21 mouse cellular contexts compared by ENCODE assay signal in the genomic region with DNA sequence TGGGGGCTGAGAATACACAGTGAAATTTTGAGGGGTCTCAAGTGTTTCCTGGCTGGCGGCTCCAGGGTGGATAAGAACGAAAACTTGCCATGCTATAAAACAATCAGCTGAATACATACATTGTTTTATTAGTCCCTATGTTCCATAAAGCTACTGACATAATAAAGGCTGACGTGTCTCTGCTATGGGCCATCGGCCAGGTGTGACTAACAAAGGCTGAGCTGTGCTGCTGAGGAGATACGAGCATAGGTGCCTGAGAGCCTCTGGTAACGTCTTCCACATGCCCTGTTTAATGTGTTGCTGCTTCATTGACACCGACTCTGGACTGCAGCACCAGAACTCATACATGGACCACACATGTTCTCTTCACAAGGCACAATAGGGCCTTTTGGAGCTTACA.
"Had no signal": no experiment of that assay in that cellular context is flagged by ENCODE, and none has a peak within 500 bp of the region (broad histone marks: within the 10 kb centered on the region; RNA-seq: fewer than 3 reads in every experiment).

No protein-coding gene starts in this region.

- H3K4me3 ChIP-seq: limb, embryonic 15.5 days; lung, embryonic 15.5 days; megakaryocyte, embryonic 14.5 days; midbrain, embryonic 10.5 days; neural tube, embryonic 12.5 days; neural tube, embryonic 15.5 days had no signal

- H3K36me3 ChIP-seq: limb, embryonic 15.5 days; lung, embryonic 15.5 days; midbrain, embryonic 10.5 days; neural tube, embryonic 12.5 days; neural tube, embryonic 15.5 days had no signal

- DNase-seq: kidney, adult 11 months; kidney, adult 9 months; kidney, postnatal 14 days; kidney, postnatal 4 days; lung, adult 18-20 months; lung, postnatal 10 days; lung, postnatal 36 days; midbrain, embryonic 14.5 days; right cerebral cortex, adult 18-20 months; right cerebral cortex, postnatal 14 days; spleen, adult 18-20 months; thymus, adult 18-20 months; thymus, postnatal 36 days had no signal

- H3K9me3 ChIP-seq: limb, embryonic 15.5 days; lung, embryonic 15.5 days; megakaryocyte, embryonic 14.5 days; midbrain, embryonic 10.5 days; neural tube, embryonic 12.5 days; neural tube, embryonic 15.5 days had no signal

- ATAC-seq: hindbrain, embryonic 16.5 days had no signal

- H3K27ac ChIP-seq: limb, embryonic 15.5 days; liver, embryonic 14.5 days; lung, embryonic 15.5 days; midbrain, embryonic 10.5 days; neural tube, embryonic 12.5 days; neural tube, embryonic 15.5 days had no signal

- H3K4me2 ChIP-seq: limb, embryonic 15.5 days; lung, embryonic 15.5 days; neural tube, embryonic 12.5 days; neural tube, embryonic 15.5 days had no signal

- H3K9ac ChIP-seq: limb, embryonic 15.5 days; liver, embryonic 14.5 days; lung, embryonic 15.5 days; neural tube, embryonic 12.5 days; neural tube, embryonic 15.5 days had no signal
